Mouse (Mus musculus) ovary, postnatal 10 days (tissue): ENCODE measurements around the gene Haus3.

ENCODE experiments used
- DNase-seq: peaks from one replicate; pipeline ENCODE4 v3.0.0; 2022; ENCODE audit warnings: low spot score

Gene Haus3

DNA sequence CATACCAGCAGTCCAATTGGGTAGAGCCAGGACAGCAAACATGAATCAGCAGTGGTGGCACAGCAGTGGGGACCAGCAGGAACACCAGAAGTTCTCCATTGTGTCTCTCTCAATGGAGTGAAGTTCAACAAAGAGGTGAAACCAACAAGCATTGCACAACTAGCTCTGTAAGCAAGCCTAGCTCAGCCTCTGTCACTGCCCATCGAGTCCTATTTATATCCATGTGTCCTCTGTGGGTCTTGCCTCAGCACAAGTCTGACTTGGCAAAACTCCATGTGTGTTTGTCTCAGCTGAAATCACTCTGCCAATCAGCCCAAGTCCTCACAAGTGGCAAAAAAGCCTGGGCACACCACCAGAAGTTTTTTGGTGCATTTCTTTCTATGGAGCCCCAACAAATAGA is 63.6 kb downstream of the Haus3 start:
- DNase-seq = no peak
